Mouse (Mus musculus) c-Kit-positive CD71-positive TER-119-negative erythroid progenitor cells, embryonic 14.5 days (primary cell): Measurements from ENCODE around the gene Nefh.

Experiments
- DNase-seq: peaks from one replicate; pipeline ENCODE4 v3.0.0-alpha.2; 2013; ENCODE audit warnings: low read depth

The Nefh gene

DNA sequence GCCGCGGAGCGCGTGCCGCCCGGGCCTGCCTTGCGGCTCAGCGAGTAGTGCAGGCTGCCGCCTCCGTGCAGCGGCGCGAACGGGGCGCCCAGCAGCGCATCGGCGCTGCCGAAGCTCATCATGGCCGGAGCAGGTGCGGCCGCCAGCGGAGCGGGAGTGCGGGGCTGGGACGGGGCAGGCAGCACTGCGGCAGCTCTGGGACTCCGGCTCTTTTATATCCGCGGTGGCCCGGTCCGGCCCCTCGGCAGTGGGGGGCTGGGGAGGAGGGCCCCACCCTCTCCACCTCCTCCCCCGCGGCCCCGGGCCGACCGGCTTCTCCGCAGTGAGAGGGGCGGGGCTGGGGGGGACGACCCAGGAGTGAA is at the start of gene Nefh:
Nefh (minus strand) TSS at position 252 of the 362 bp plus-strand sequence.
- no peak for DNase-seq

DNA sequence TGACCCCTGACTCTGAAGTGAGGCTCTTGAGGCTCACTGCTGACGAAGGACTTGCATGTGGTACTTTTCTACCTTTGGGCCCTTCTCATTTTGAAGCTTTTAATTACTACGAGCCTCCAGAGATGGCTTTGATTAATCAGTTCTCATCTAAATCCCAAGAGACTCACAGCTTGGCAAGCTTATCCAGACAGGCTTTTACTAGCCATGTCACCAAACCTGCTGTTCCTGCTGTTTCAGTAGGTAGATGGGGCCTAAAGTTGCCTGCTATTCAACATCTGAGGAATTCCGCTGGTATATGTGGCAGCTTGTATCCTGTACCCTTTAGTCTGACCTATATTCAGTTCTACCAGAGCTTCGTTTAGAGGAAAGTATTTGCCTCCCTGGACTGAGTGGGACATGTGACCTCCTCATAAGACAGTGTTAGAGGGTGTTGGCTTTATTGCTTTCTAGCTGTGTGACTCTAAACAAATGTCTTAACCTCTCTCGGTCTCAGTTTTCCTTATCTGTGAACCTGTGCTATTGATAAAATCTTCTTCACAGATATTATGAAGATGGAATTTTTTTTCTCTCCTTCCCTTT is 48.8 kb upstream of the Nefh start:
- DNase-seq = no peak

DNA sequence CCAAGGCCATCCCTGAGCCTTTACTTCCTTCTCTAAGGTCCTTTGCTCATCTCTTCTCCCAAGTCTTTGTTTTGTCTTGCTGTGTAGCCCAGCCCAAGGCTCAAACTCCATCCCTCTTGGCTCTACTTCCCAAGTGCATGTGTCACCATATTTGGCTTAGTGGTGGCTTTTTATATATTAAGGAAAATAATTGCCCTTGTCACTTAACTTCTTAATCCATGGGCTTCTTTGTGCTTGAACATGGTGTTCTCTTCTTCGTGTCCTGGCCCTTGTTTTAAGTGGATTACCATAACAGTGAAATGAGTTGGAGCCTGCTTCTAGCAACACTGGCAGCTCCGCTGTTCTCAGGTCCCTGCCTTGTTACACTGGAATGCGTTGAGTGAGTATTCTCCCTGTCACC is 47.8 kb upstream of the Nefh start:
- no peak for DNase-seq

DNA sequence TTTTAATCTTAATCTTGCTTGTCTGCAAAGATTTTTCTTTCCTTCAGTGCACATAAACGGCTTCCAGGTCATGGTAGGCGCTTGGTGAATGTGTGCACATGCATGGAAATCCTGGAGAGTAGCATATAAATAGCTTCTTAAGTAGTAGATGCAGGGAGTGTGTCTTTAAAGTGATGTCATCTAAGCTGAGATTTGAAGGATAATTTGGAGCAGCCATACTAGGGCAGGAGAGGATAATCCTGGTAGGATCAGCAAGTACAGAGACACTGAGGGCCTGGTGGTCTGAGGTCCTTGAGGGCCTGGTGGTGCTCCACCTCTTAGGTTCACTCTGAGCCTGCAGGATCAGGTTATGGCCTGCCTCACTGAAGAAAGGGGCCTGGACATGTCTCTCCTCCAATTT is 44.6 kb upstream of the Nefh start:
- no peak for DNase-seq

- DNase-seq = no peak
These were observed 41.3 kb upstream of the Nefh start for GRCm38 (mm10) chr11:4989187-4989586.

DNA sequence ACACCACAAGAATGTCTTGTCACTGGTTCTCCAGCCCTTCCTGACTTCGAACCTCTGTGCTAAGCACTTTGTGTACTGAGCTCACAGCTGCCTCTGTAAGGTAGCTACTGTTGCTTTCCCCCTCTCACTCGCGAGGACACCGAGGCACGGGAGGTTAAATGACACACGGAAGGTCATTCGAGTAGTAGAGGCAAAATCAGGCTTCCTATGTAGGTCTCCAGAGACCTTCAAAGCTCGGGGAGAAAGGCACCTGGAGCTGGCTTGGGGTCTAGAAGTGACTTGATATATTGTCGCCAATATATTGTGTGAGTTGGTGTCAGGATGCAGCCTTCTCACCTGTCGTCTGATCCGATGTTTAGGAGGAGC is 39.6 kb upstream of the Nefh start:
- DNase-seq = no peak

GRCm38 (mm10) chr11:4986695-4987486 is 39.0 kb upstream of the Nefh start, which contains the start of gene Ap1b1:
Gene Ap1b1 (plus strand): TSS chr11:4986824.
- peak; percentile 88 for DNase-seq

GRCm38 (mm10) chr11:4984799-4985198 is 36.9 kb upstream of the Nefh start:
- DNase-seq = no peak

- peak; percentile 73 for DNase-seq
These were observed 36.4 kb upstream of the Nefh start for GRCm38 (mm10) chr11:4984249-4984648.

DNA sequence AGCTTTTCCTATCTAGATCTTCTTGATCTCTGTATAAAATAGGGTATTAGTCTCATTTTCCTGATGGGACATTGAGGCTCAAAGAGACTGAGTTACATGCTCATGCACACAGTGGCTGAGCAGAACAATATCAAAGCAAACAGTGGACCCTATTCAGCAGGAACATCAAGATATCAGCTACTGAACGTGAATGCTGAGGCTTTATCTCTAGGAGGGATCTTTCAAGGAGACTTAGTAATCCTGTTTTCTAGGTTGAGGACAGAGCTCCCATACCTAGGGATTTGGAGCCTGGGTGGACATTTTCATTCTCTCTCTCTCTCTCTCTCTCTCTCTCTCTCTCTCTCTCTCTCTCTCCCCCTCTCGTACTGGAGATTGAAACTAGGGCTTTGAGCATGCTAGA is 35.7 kb upstream of the Nefh start:
- no peak for DNase-seq

GRCm38 (mm10) chr11:4983010-4983409 is 35.1 kb upstream of the Nefh start:
- no peak for DNase-seq

DNA sequence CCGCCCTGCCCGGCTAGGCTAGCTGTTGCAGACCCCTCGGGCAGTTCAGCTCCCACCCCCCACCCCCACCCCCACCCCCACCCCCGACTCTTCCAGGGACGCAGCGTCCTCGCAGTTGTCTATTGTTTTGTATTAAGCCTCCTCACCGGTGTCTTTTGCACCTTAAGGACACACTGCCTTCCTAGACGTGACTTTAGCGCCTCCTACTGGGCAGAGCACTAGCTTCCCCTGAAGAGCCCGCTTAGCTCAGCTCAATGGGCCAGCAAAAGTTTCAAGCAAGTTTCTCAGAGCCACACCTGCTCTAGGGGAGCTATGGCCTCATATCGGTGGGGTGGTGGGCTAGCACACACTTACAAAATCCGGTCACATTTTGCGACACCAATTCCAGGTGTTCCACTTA is 27.8 kb upstream of the Nefh start:
- DNase-seq = peak; percentile 87

DNA sequence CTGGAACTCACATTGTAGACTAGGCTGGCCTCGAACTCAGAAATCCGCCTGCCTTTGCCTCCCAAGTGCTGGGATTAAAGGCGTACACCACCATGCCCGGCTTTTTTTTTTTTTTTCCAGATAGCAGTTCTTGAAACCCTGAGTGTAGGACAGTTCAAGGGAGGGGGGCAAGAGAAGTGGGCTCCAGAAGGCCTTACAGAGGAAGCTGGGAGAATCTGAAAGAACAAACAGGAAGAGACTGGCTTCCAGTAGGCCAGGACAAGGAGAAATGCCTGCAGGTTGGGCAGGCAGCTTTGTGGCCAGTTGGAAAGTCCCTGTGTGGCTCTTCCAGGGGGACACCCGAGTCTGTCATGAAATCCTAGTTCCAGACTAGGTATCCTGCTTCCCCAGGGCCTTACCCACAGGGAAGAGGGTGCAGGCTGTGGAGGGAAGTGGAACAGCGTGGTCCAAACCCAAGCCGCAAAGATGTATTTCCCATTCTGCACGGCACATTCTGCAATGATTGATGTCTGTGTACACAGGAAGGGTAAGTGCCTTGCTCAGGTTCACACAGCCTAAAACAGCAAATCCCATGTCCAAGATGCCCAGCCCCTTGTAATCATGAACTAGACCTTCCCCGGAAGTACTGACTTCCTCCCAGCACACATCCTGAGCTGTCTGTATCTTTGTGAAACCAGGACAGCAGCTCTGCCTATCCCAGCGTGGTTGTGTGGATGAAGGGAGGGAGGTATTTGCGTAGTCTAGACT is 26.7 kb upstream of the Nefh start:
- no peak for DNase-seq

DNA sequence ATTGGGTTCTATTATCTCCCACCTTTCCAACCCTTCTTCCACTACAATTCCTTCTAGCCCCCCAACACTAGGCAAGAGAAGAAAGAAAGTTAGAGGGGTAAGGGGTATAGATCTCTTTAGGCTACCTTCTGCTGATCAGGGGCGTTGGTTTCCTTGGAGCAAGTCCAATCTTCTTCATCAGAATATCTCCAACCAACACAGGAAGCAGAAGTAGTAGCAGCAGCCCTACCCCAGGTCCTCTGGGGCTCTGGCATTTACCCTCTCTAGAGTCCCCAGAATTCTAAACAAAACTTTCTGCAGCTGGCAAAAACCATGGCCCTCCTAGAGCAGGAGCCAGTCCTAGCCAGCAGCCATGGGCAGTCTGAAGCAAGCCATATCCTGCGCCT is 26.0 kb upstream of the Nefh start:
- no peak for DNase-seq

DNA sequence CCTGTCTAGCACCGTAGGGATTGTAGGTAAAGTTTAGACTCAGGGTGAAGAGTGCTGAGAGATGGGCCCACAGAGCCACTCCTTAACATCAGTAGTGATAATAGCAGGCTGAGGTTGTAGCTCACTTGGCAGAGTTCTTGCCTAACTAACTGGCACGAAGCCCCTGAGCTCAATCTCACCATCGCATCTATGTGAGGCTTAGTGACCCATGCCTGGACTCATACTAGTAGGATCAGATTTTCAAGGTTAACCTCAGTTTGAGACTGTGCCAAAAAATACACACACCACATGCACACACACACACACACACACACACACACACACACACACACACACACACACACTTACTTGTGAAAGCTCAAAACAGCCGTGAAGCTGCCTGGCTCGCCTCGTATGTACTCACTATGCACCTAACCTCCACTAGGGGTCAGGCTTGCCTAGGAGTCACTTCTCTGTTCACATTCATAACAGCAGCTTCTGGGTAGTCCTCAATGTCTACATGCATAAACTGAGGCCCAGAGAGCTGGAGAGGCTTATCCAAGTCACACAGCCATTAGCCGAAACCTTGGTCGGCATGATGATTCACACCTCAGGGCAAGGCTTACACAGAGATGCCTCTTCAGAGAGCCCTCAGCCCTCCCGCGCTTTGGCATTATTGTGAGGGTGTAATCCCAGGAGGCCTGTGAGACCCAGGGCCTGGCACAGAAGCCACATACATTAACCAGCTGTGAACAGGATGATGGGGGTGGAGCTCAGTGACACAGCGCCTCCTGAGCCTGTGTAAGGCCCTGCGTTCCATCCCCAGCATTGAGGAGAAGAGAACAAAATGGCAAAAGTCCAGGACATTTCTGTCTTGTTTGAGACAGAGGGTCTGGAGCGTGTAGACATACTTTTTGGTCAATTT is 25.4 kb upstream of the Nefh start:
- DNase-seq = peak; percentile 83

- DNase-seq = no peak
These were observed 20.5 kb upstream of the Nefh start for GRCm38 (mm10) chr11:4968376-4968775.

DNA sequence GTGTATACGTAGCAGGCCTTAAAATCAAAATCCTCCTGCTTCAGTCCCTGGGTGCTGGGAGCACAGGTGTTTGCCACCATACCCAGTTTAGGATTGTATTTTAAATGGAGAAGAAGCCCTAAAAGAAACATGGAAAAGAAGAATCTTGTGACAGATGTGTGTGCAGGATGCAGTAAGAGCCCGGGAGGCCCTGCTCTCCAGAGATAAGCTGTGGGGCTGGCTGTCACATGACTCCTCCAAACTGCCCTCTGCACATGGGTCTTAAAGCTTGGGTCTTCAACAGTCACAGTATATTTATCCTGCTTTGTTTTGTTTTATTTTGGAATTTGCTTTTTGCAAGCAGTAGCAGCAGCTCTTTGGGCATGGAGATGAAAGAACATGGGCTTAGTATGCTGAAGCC is 19.7 kb upstream of the Nefh start:
- DNase-seq = peak; percentile 57

DNA sequence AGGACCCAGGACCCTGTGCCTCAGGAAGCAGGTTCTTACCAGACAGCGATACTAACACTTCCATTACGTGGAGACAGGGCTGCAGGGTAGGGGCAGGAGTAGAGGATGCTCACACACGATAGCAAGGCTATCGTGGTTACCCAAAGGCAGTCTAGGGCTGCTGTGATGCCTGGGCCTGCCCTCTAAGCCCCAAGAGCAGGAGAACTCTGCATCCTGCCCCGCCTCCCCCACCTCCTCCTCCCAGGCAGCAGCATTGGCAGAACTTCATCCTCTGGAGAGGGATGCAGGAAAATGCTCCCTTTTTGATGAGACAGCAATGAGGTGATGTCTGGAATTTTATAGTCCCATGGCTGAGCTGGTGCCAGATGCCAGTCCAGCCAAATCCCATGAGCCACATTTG is 19.0 kb upstream of the Nefh start:
- no peak for DNase-seq

- no peak for DNase-seq
These were observed 18.5 kb upstream of the Nefh start for GRCm38 (mm10) chr11:4966325-4966724.

DNA sequence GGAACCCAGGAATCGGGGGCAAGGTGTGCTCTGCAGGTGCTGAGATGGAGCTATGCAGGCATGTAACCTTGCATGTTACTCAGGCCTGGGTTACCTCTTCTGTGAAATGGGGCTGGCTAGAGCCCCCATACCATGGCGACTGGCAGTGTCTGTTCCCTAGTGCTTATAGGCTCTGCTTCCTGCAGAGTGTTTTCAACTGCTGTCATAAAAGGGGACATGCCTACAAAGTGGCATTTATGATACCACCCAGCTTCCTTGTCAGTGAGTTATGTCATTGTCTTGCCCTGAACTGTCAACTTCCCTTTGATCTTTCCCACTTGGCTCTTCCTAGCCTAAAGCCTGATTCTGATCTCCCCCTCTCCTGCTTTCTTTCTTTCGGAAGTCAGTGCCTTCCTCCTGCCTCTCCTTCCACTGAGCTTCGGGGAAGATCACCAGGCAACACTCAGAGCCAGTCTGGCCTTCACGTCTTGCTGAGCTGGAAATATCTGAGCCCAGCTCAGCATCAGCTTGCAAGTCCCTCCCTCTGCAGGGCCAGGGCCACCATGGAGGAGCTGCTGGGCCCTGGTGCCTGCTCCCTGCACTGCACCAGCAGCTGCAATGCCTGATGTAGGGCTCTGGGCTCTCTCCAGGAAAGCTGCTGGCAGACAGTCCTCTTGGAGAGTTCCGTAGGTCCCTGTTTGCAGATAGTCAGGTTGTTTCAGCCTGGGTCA is 15.4 kb upstream of the Nefh start:
- DNase-seq = no peak

DNA sequence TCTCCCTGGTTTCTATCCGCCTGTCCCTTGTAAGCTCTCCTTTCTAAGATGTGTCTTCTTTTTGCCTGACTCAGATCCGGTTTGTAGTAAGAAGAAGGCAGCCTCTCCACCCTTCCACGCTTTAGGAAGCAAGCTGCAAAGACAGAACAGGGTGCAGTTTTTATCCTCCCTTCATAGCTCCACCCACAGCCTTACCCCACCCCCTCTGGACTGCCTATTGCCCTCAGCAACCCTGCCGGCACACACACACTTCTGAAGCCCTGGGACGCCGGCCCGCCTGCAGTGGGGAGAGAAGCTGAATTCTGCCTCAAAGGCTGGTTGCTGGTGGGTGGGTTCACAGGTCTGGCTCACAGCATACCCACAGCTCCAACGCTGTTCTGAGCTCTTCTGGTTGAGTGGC is 6.1 kb upstream of the Nefh start:
- no peak for DNase-seq

DNA sequence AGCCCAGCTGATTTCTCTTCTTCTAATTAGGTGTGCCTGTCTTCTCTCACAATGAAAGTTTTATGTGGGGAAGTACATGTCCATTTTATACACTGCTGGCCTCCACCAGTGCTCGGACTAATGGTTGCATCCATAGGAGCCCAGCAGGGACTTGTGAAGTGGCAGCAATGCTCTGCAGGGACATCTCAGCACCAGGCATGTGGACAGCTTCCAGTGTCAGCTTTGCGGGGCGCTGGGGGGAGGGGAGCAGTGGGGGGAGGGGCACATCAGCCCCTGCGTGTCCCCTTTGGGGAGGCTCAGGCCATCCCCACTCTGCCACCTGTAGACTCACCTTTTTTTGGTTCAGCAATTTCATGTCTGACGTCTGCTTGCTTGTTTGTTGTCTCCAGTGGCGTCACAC is 5.5 kb upstream of the Nefh start:
- no peak for DNase-seq
